In the genomic region with DNA sequence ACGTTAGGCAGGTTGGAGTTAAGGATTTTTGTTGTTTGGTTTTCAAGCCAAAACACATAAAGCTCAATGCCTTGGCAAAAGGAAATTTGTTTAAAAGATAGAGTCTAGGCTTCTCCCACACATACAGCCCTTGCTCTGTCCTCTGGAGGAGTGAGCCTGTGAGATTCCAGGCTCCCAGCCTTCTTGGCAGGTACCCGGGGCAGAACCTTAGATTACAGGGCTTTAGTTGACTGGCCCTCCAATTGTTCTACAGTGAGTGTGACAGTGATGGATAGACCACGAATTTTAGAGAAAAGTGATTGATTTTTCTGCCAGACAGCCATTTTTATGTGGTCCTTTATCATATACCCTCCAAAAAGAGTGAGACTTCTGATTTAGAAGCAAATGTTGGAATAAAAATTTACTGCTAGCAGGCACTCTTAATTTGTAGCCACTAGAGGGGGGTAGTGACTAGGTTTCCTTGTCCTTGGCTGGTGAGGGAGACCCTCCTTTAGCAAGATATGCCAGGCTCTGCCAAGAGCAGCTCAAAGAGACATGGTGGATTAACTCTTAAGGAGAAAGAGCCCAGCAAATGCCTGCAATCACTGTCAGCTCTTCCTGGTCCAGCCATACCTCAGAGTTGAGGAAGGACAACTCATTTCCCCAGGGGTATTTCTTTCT, we compare ENCODE assay signal across 8 mouse cellular contexts.
DNase-seq lines count a peak whose midpoint lies in the region; ATAC-seq lines count a peak whose summit lies in the region.

No protein-coding gene starts in this region.

- H3K27ac ChIP-seq in heart, embryonic 10.5 days: no peak overlapping the region

- no peak overlapping the region for H3K4me3 ChIP-seq in heart, embryonic 10.5 days

- no peaks in the 10 kb centered on the region for H3K27me3 ChIP-seq in heart, embryonic 10.5 days (ENCODE audit: insufficient read depth, poor library complexity, severe bottlenecking)

- ATAC-seq in megakaryocyte-erythroid progenitor cell, adult 5-6 weeks (replicated peaks; ENCODE audit: low FRiP score, low TSS enrichment, poor library complexity, severe bottlenecking): 0 out of 2 replicates have a peak, but pooled peaks have one; percentile 37

- DNase-seq in cerebellum, postnatal 10 days: peak; percentile 84 to 91
- no peak for DNase-seq in cerebellum, adult 11 months
- DNase-seq in 3T3-L1 (ENCODE audit: low read depth, low spot score): peak; percentile 82
- DNase-seq in embryo, embryonic 11 days: peak; percentile 70
- peak; percentile 40 for DNase-seq in kidney, postnatal 14 days
- no peak for DNase-seq in spleen, postnatal 36 days (ENCODE audit: low spot score in 2 of 2)
- no peak for DNase-seq in heart, embryonic 10.5 days (ENCODE audit: low spot score)

- H3K36me3 ChIP-seq in heart, embryonic 10.5 days: no peaks in the 10 kb centered on the region

- H3K4me1 ChIP-seq in heart, embryonic 10.5 days: peaks cover 4% of the 10 kb centered on the region; the same call in 1 of the 2 replicates

- no peaks in the 10 kb centered on the region for H3K9me3 ChIP-seq in heart, embryonic 10.5 days

- 34% methylated on average over 3 of the region's 3 CpGs for WGBS in heart, embryonic 10.5 days

Comparison
In these comparisons a context has a peak if more than half of its experiments do, and no peak if none do; other contexts are left out.
1. DNase-seq: peak in cerebellum, postnatal 10 days (2 of 2), 3T3-L1 (single experiment), embryo, embryonic 11 days (single experiment) and kidney, postnatal 14 days (single experiment); none in cerebellum, adult 11 months (single experiment), spleen, postnatal 36 days (0 of 2) and heart, embryonic 10.5 days (single experiment).